ENCODE assay signal across 12 mouse cellular contexts in genomic region chr8:72587806-72588205, GRCm38 (mm10). TPM values are rescaled to one million over a fixed set of nuclear protein-coding genes. Genes with fewer than 3 reads are reported as not detected.
A peak's percentile ranks its signal among the peaks of the same experiment; 100 is the strongest.
DNase-seq lines count a peak whose midpoint lies in the region; ATAC-seq lines count a peak whose summit lies in the region.
"Had no signal": no experiment of that assay in that cellular context is flagged by ENCODE, and none has a peak within 500 bp of the region (broad histone marks: within the 10 kb centered on the region; RNA-seq: fewer than 3 reads in every experiment).

No protein-coding gene starts in this region.

- H3K4me3 ChIP-seq in forebrain, embryonic 14.5 days (ENCODE audit: low read depth, low read length) = no peak overlapping the region
- H3K4me3 ChIP-seq in forebrain, embryonic 15.5 days = no peak overlapping the region
- no peak overlapping the region for H3K4me3 ChIP-seq in neural tube, embryonic 13.5 days
- H3K4me3 ChIP-seq in neural tube, embryonic 15.5 days (replicated peaks) = no peak overlapping the region
- H3K4me3 ChIP-seq in heart, embryonic 12.5 days = no peak overlapping the region
- H3K4me3 ChIP-seq: hindbrain, embryonic 13.5 days; liver, embryonic 15.5 days had no signal

- no peak overlapping the region for H3K9ac ChIP-seq in forebrain, embryonic 14.5 days (ENCODE audit: low read length)
- no peak overlapping the region for H3K9ac ChIP-seq in forebrain, embryonic 15.5 days (replicated peaks)
- H3K9ac ChIP-seq in neural tube, embryonic 13.5 days = no peak overlapping the region
- H3K9ac ChIP-seq in neural tube, embryonic 15.5 days (replicated peaks) = no peak overlapping the region
- peak overlapping the region; percentile 33; the same call in 1 of the 2 replicates for H3K9ac ChIP-seq in heart, embryonic 12.5 days
- H3K9ac ChIP-seq: hindbrain, embryonic 13.5 days; liver, embryonic 15.5 days had no signal

- H3K9me3 ChIP-seq in forebrain, embryonic 14.5 days (replicated peaks; ENCODE audit: control insufficient read depth, low read length) = no peaks in the 10 kb centered on the region
- H3K9me3 ChIP-seq in forebrain, embryonic 15.5 days = no peaks in the 10 kb centered on the region
- H3K9me3 ChIP-seq in neural tube, embryonic 13.5 days = no peaks in the 10 kb centered on the region
- H3K9me3 ChIP-seq in neural tube, embryonic 15.5 days (replicated peaks) = no peaks in the 10 kb centered on the region
- no peaks in the 10 kb centered on the region for H3K9me3 ChIP-seq in heart, embryonic 12.5 days (replicated peaks)
- H3K9me3 ChIP-seq: hindbrain, embryonic 13.5 days; liver, embryonic 15.5 days had no signal

- ATAC-seq in forebrain, embryonic 14.5 days = no peak
- no peak for ATAC-seq in forebrain, embryonic 15.5 days (replicated peaks)
- 0 out of 2 replicates have a peak, but pooled peaks have one; percentile 34 for ATAC-seq in neural tube, embryonic 13.5 days (ENCODE audit: low read depth)
- no peak for ATAC-seq in neural tube, embryonic 15.5 days (ENCODE audit: low FRiP score)
- no peak for ATAC-seq in heart, embryonic 12.5 days (ENCODE audit: insufficient number of reproducible peaks, low FRiP score)
- no peak for ATAC-seq in megakaryocyte, adult 5-6 weeks (ENCODE audit: poor library complexity, severe bottlenecking)
- ATAC-seq: Patski had no signal

- WGBS in forebrain, embryonic 14.5 days = 60% methylated on average over 6 of the region's 6 CpGs
- WGBS in forebrain, embryonic 15.5 days = 55% methylated on average over 6 of the region's 6 CpGs
- WGBS in neural tube, embryonic 13.5 days = 68% methylated on average over 6 of the region's 6 CpGs
- 61% methylated on average over 6 of the region's 6 CpGs for WGBS in neural tube, embryonic 15.5 days
- WGBS in heart, embryonic 12.5 days = 58% methylated on average over 6 of the region's 6 CpGs

- DNase-seq in forebrain, embryonic 14.5 days (ENCODE audit: low spot score) = peak; percentile 20
- DNase-seq in lung, postnatal 36 days = peak; percentile 32
- no peak for DNase-seq in thymus, postnatal 25 days
- DNase-seq: right cerebral cortex, adult 18-20 months had no signal

- H3K4me1 ChIP-seq in forebrain, embryonic 14.5 days (ENCODE audit: control insufficient read depth, insufficient read depth, low read length) = no peaks in the 10 kb centered on the region
- peaks cover 5% of the 10 kb centered on the region; the same call in 1 of the 2 replicates for H3K4me1 ChIP-seq in forebrain, embryonic 15.5 days
- no peaks in the 10 kb centered on the region for H3K4me1 ChIP-seq in neural tube, embryonic 13.5 days (replicated peaks)
- peaks cover 5% of the 10 kb centered on the region for H3K4me1 ChIP-seq in neural tube, embryonic 15.5 days
- H3K4me1 ChIP-seq in heart, embryonic 12.5 days (replicated peaks) = peaks cover 26% of the 10 kb centered on the region
- H3K4me1 ChIP-seq: hindbrain, embryonic 13.5 days had no signal

- H3K36me3 ChIP-seq in forebrain, embryonic 14.5 days (ENCODE audit: control insufficient read depth, insufficient read depth, low read length) = no peaks in the 10 kb centered on the region
- H3K36me3 ChIP-seq in forebrain, embryonic 15.5 days = no peaks in the 10 kb centered on the region
- H3K36me3 ChIP-seq in neural tube, embryonic 13.5 days = peaks cover 5% of the 10 kb centered on the region; the same call in 1 of the 2 replicates
- H3K36me3 ChIP-seq in neural tube, embryonic 15.5 days = no peaks in the 10 kb centered on the region
- peaks cover 7% of the 10 kb centered on the region; the same call in 1 of the 2 replicates for H3K36me3 ChIP-seq in heart, embryonic 12.5 days
- H3K36me3 ChIP-seq: liver, embryonic 15.5 days had no signal

- no peak overlapping the region for H3K27ac ChIP-seq in forebrain, embryonic 14.5 days (ENCODE audit: low read depth, low read length)
- H3K27ac ChIP-seq in forebrain, embryonic 15.5 days (replicated peaks) = no peak overlapping the region
- H3K27ac ChIP-seq in neural tube, embryonic 13.5 days (replicated peaks) = no peak overlapping the region
- H3K27ac ChIP-seq in neural tube, embryonic 15.5 days (replicated peaks) = no peak overlapping the region
- peak overlapping the region; percentile 1; the same call in 1 of the 2 replicates for H3K27ac ChIP-seq in heart, embryonic 12.5 days (ENCODE audit: poor library complexity, severe bottlenecking)
- H3K27ac ChIP-seq: hindbrain, embryonic 13.5 days; liver, embryonic 15.5 days had no signal

- no peak overlapping the region for H3K4me2 ChIP-seq in forebrain, embryonic 14.5 days (ENCODE audit: low read length)
- H3K4me2 ChIP-seq in forebrain, embryonic 15.5 days (replicated peaks) = no peak overlapping the region
- no peak overlapping the region for H3K4me2 ChIP-seq in neural tube, embryonic 13.5 days
- no peak overlapping the region for H3K4me2 ChIP-seq in neural tube, embryonic 15.5 days
- no peak overlapping the region for H3K4me2 ChIP-seq in heart, embryonic 12.5 days
- H3K4me2 ChIP-seq: hindbrain, embryonic 13.5 days; liver, embryonic 15.5 days had no signal

- H3K27me3 ChIP-seq in forebrain, embryonic 14.5 days (replicated peaks; ENCODE audit: control insufficient read depth, insufficient read depth, low read length) = no peaks in the 10 kb centered on the region
- no peaks in the 10 kb centered on the region for H3K27me3 ChIP-seq in forebrain, embryonic 15.5 days
- no peaks in the 10 kb centered on the region for H3K27me3 ChIP-seq in neural tube, embryonic 13.5 days
- H3K27me3 ChIP-seq in neural tube, embryonic 15.5 days (replicated peaks) = no peaks in the 10 kb centered on the region
- no peaks in the 10 kb centered on the region for H3K27me3 ChIP-seq in heart, embryonic 12.5 days (replicated peaks)
- H3K27me3 ChIP-seq: hindbrain, embryonic 13.5 days; liver, embryonic 15.5 days; Patski had no signal

RNA-seq across cellular contexts. Expression of gene Tmem38a, which starts 16.0 kb away (rescaled TPM):
- 16.2 and 18.8 TPM in 2 replicates for polyA plus RNA-seq in forebrain, embryonic 14.5 days (2014; fragmentation: Nextera tagmentation; extraction: Ambion mirVana)
- polyA plus RNA-seq in forebrain, embryonic 15.5 days (2015; fragmentation: Nextera tagmentation; extraction: Ambion mirVana) = 17.7 and 17.8 TPM in 2 replicates
- 23.9 and 24.6 TPM in 2 replicates for polyA plus RNA-seq in neural tube, embryonic 13.5 days (2015; fragmentation: Nextera tagmentation; extraction: Ambion mirVana)
- 36.2 and 38.1 TPM in 2 replicates for polyA plus RNA-seq in neural tube, embryonic 15.5 days (2015; fragmentation: Nextera tagmentation; extraction: Ambion mirVana)
- 53.2 and 53.8 TPM in 2 replicates for polyA plus RNA-seq in heart, embryonic 12.5 days (2016; fragmentation: Nextera tagmentation; extraction: Ambion mirVana)
- 3.7 and 5.6 TPM in 2 replicates for total RNA-seq in megakaryocyte, adult 5-6 weeks (2015)
- 3.8 and 5.0 TPM in 2 replicates for total RNA-seq in megakaryocyte, adult 5-6 weeks (2017)

RNA-seq across cellular contexts. Expression of gene Smim7, which starts 16.9 kb away (rescaled TPM):
- 103 and 108 TPM in 2 replicates for polyA plus RNA-seq in forebrain, embryonic 14.5 days (2014; fragmentation: Nextera tagmentation; extraction: Ambion mirVana)
- 127 and 128 TPM in 2 replicates for polyA plus RNA-seq in forebrain, embryonic 15.5 days (2015; fragmentation: Nextera tagmentation; extraction: Ambion mirVana)
- polyA plus RNA-seq in neural tube, embryonic 13.5 days (2015; fragmentation: Nextera tagmentation; extraction: Ambion mirVana) = 137 and 140 TPM in 2 replicates
- polyA plus RNA-seq in neural tube, embryonic 15.5 days (2015; fragmentation: Nextera tagmentation; extraction: Ambion mirVana) = 121 and 124 TPM in 2 replicates
- 109 TPM in 2 replicates for polyA plus RNA-seq in heart, embryonic 12.5 days (2016; fragmentation: Nextera tagmentation; extraction: Ambion mirVana)
- 48.7 and 55.8 TPM in 2 replicates for total RNA-seq in megakaryocyte, adult 5-6 weeks (2015)
- total RNA-seq in megakaryocyte, adult 5-6 weeks (2017) = 43.2 and 61.5 TPM in 2 replicates

RNA-seq across cellular contexts. Expression of gene Med26, which starts 39.7 kb away (rescaled TPM):
- polyA plus RNA-seq in forebrain, embryonic 14.5 days (2014; fragmentation: Nextera tagmentation; extraction: Ambion mirVana) = 11.8 and 14.7 TPM in 2 replicates
- polyA plus RNA-seq in forebrain, embryonic 15.5 days (2015; fragmentation: Nextera tagmentation; extraction: Ambion mirVana) = 18.2 and 19.9 TPM in 2 replicates
- 13.1 and 14.3 TPM in 2 replicates for polyA plus RNA-seq in neural tube, embryonic 13.5 days (2015; fragmentation: Nextera tagmentation; extraction: Ambion mirVana)
- polyA plus RNA-seq in neural tube, embryonic 15.5 days (2015; fragmentation: Nextera tagmentation; extraction: Ambion mirVana) = 14.5 and 15.7 TPM in 2 replicates
- 10.6 and 11.7 TPM in 2 replicates for polyA plus RNA-seq in heart, embryonic 12.5 days (2016; fragmentation: Nextera tagmentation; extraction: Ambion mirVana)
- total RNA-seq in megakaryocyte, adult 5-6 weeks (2015) = 6.6 and 6.8 TPM in 2 replicates
- total RNA-seq in megakaryocyte, adult 5-6 weeks (2017) = 4.2 and 4.7 TPM in 2 replicates

RNA-seq across cellular contexts. Expression of gene Nwd1, which starts 58.7 kb away (rescaled TPM):
- 0.81 and 1.3 TPM in 2 replicates for polyA plus RNA-seq in forebrain, embryonic 14.5 days (2014; fragmentation: Nextera tagmentation; extraction: Ambion mirVana)
- polyA plus RNA-seq in forebrain, embryonic 15.5 days (2015; fragmentation: Nextera tagmentation; extraction: Ambion mirVana) = 1.6 and 2.1 TPM in 2 replicates
- polyA plus RNA-seq in neural tube, embryonic 13.5 days (2015; fragmentation: Nextera tagmentation; extraction: Ambion mirVana) = 1.1 and 1.2 TPM in 2 replicates
- polyA plus RNA-seq in neural tube, embryonic 15.5 days (2015; fragmentation: Nextera tagmentation; extraction: Ambion mirVana) = 2.9 and 3.2 TPM in 2 replicates
- 0.13 and 0.15 TPM in 2 replicates for polyA plus RNA-seq in heart, embryonic 12.5 days (2016; fragmentation: Nextera tagmentation; extraction: Ambion mirVana)
- 0.09 and 0.11 TPM in 2 replicates for total RNA-seq in megakaryocyte, adult 5-6 weeks (2015)
- 0.55 and 0.61 TPM in 2 replicates for total RNA-seq in megakaryocyte, adult 5-6 weeks (2017)
- polyA plus RNA-seq: liver, embryonic 15.5 days had no signal
